Mouse (Mus musculus): ENCODE measurements around the gene Mxra8. TPM values are rescaled to one million over a fixed set of nuclear protein-coding genes. Genes with fewer than 3 reads are reported as not detected.

Mxra8 gene
- polyA plus RNA-seq, 1 experiment from 2014 or later = 330 TPM

DNA sequence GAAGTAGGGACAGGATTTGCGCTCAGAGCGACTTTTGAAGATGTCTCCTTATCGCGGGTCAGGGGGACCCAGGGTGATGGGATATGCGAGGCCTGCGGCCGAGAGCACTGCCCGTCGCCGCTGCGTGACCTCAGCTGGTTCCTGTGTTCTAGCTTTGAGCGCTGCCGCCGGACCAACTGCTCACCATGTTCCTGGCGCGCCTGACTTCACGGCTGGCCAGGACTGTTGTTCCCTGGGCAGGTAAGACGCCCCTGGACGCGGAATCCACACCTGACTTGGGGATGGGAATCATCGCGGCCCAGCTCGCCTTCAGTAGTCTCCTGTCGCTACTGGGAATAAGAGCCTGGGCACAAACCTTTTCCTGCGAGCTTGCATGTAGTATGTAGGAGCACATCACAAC is 7.6 kb upstream of the Mxra8 start:
- ATAC-seq (peak; percentile 7; the same call in 1 of the 2 replicates), DNase-seq (ENCODE audit: low spot score) (no peak)
- under 1% methylated on average over 25 of the region's 25 CpGs for WGBS
- Histone ChIP-seq H3K27ac (ENCODE audit: low read length) (peak overlapping the region; percentile 71), H3K36me3 (ENCODE audit: insufficient read depth, low read length) (no peaks in the 10 kb centered on the region), H3K4me3 (ENCODE audit: low read depth, low read length) (peak overlapping the region; percentile 76), H3K9ac (replicated peaks; ENCODE audit: low read depth) (peak overlapping the region; percentile 78), H3K4me2 (replicated peaks; ENCODE audit: low read depth, low read length) (peak overlapping the region; percentile 98), H3K9me3 (ENCODE audit: low read length) (no peaks in the 10 kb centered on the region), H3K4me1 (ENCODE audit: insufficient read depth, low read depth, low read length) (peaks cover 6% of the 10 kb centered on the region; the same call in 1 of the 2 replicates), H3K27me3 (replicated peaks; ENCODE audit: insufficient read depth, low read length) (no peaks in the 10 kb centered on the region)
- TF ChIP-seq EP300 (IDR thresholded peaks at IDR 0.05) = no peak
- TF ChIP-seq CTCF (IDR thresholded peaks at IDR 0.05) = no peak

GRCm38 (mm10) chr4:155832321-155832720 is 7.2 kb upstream of the Mxra8 start:
- Histone ChIP-seq H3K4me2 (replicated peaks; ENCODE audit: low read depth, low read length) (peak overlapping the region; percentile 98), H3K27me3 (replicated peaks; ENCODE audit: insufficient read depth, low read length) (no peaks in the 10 kb centered on the region), H3K27ac (ENCODE audit: low read length) (peak overlapping the region; percentile 71; the same call in 1 of the 2 replicates), H3K9ac (replicated peaks; ENCODE audit: low read depth) (peak overlapping the region; percentile 78), H3K36me3 (ENCODE audit: insufficient read depth, low read length) (no peaks in the 10 kb centered on the region), H3K4me1 (ENCODE audit: insufficient read depth, low read depth, low read length) (peaks cover 6% of the 10 kb centered on the region; the same call in 1 of the 2 replicates), H3K4me3 (ENCODE audit: low read depth, low read length) (peak overlapping the region; percentile 76), H3K9me3 (ENCODE audit: low read length) (no peaks in the 10 kb centered on the region)
- no peak for DNase-seq (ENCODE audit: low spot score)
- ATAC-seq = no peak
- 48% methylated on average over 10 of the region's 10 CpGs for WGBS
- TF ChIP-seq CTCF (IDR thresholded peaks at IDR 0.05) (no peak), EP300 (IDR thresholded peaks at IDR 0.05) (no peak)

- TF ChIP-seq EP300 (IDR thresholded peaks at IDR 0.05) (no peak), CTCF (IDR thresholded peaks at IDR 0.05) (no peak)
- no peaks in the 10 kb centered on the region for H3K36me3 ChIP-seq (ENCODE audit: insufficient read depth, low read length)
- no peak overlapping the region for H3K4me2 ChIP-seq (replicated peaks; ENCODE audit: low read depth, low read length)
- ATAC-seq (no peak), DNase-seq (ENCODE audit: low spot score) (no peak)
- peak overlapping the region; percentile 51; the same call in 1 of the 2 replicates for H3K27ac ChIP-seq (ENCODE audit: low read length)
- H3K9ac ChIP-seq (replicated peaks; ENCODE audit: low read depth) = no peak overlapping the region
- no peak overlapping the region for H3K4me3 ChIP-seq (ENCODE audit: low read depth, low read length)
- peaks cover 6% of the 10 kb centered on the region; the same call in 1 of the 2 replicates for H3K4me1 ChIP-seq (ENCODE audit: insufficient read depth, low read depth, low read length)
- no peaks in the 10 kb centered on the region for H3K9me3 ChIP-seq (ENCODE audit: low read length)
- WGBS = 87% methylated on average over 4 of the region's 4 CpGs
- H3K27me3 ChIP-seq (replicated peaks; ENCODE audit: insufficient read depth, low read length) = no peaks in the 10 kb centered on the region
Measured at GRCm38 (mm10) chr4:155833234-155833633, 6.2 kb upstream of the Mxra8 start.

DNA sequence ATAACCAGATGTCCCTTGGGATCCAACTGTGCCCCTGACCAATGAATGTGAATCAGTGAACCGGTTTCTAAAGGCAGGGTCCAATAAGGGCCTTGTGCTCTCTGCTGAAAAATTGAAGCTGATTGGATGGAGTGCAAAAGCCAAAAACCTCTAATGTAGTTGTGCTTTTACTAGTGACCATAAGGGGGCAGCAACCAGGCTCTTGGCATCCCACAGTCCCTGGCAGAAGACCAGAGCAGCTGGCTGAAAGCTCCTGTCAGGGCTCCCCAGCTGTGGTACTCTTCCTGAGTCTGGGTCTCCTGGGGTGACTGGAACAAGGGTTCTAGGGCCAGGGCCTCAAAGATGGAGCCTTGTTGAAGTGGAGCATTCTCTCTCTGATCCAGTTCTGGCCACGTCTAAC is 5.6 kb upstream of the Mxra8 start:
- no peak overlapping the region for H3K4me3 ChIP-seq (ENCODE audit: low read depth, low read length)
- H3K27ac ChIP-seq (ENCODE audit: low read length) = peak overlapping the region; percentile 51
- H3K9ac ChIP-seq (replicated peaks; ENCODE audit: low read depth) = no peak overlapping the region
- H3K4me1 ChIP-seq (ENCODE audit: insufficient read depth, low read depth, low read length) = peaks cover 6% of the 10 kb centered on the region; the same call in 1 of the 2 replicates
- no peaks in the 10 kb centered on the region for H3K27me3 ChIP-seq (replicated peaks; ENCODE audit: insufficient read depth, low read length)
- H3K9me3 ChIP-seq (ENCODE audit: low read length) = no peaks in the 10 kb centered on the region
- DNase-seq (ENCODE audit: low spot score) (peak; percentile 93), ATAC-seq (peak; percentile 20)
- H3K36me3 ChIP-seq (ENCODE audit: insufficient read depth, low read length) = no peaks in the 10 kb centered on the region
- TF ChIP-seq EP300 (IDR thresholded peaks at IDR 0.05) (no peak), CTCF (IDR thresholded peaks at IDR 0.05) (peak; percentile 78)
- no peak overlapping the region for H3K4me2 ChIP-seq (replicated peaks; ENCODE audit: low read depth, low read length)
- WGBS = 18% methylated on average over 2 of the region's 2 CpGs

- Histone ChIP-seq H3K27me3 (replicated peaks; ENCODE audit: insufficient read depth, low read length) (no peaks in the 10 kb centered on the region), H3K4me1 (ENCODE audit: insufficient read depth, low read depth, low read length) (peaks cover 6% of the 10 kb centered on the region; the same call in 1 of the 2 replicates), H3K27ac (ENCODE audit: low read length) (peak overlapping the region; percentile 92), H3K9me3 (ENCODE audit: low read length) (no peaks in the 10 kb centered on the region), H3K4me2 (replicated peaks; ENCODE audit: low read depth, low read length) (no peak overlapping the region), H3K9ac (replicated peaks; ENCODE audit: low read depth) (no peak overlapping the region), H3K4me3 (ENCODE audit: low read depth, low read length) (no peak overlapping the region), H3K36me3 (ENCODE audit: insufficient read depth, low read length) (no peaks in the 10 kb centered on the region)
- DNase-seq (ENCODE audit: low spot score) = peak; percentile 64
- no peak for ATAC-seq
- no peak for TF ChIP-seq CTCF (IDR thresholded peaks at IDR 0.05)
- no peak for TF ChIP-seq EP300 (IDR thresholded peaks at IDR 0.05)
- WGBS = 42% methylated on average over 11 of the region's 11 CpGs
Measured at GRCm38 (mm10) chr4:155837404-155838010, 2.0 kb upstream of the Mxra8 start.

- no peaks in the 10 kb centered on the region for H3K36me3 ChIP-seq (ENCODE audit: insufficient read depth, low read length)
- H3K9me3 ChIP-seq (ENCODE audit: low read length) = no peaks in the 10 kb centered on the region
- H3K4me3 ChIP-seq (ENCODE audit: low read depth, low read length) = no peak overlapping the region
- no peak overlapping the region for H3K9ac ChIP-seq (replicated peaks; ENCODE audit: low read depth)
- peak overlapping the region; percentile 20; the same call in 1 of the 2 replicates for H3K4me2 ChIP-seq (replicated peaks; ENCODE audit: low read depth, low read length)
- WGBS = 42% methylated on average over 8 of the region's 8 CpGs
- peak; percentile 27 for ATAC-seq
- H3K27ac ChIP-seq (ENCODE audit: low read length) = peak overlapping the region; percentile 92
- H3K27me3 ChIP-seq (replicated peaks; ENCODE audit: insufficient read depth, low read length) = no peaks in the 10 kb centered on the region
- DNase-seq (ENCODE audit: low spot score) = peak; percentile 93
- H3K4me1 ChIP-seq (ENCODE audit: insufficient read depth, low read depth, low read length) = peaks cover 5% of the 10 kb centered on the region; the same call in 1 of the 2 replicates
- TF ChIP-seq CTCF (IDR thresholded peaks at IDR 0.05) = no peak
- TF ChIP-seq EP300 (IDR thresholded peaks at IDR 0.05) = no peak
Measured at GRCm38 (mm10) chr4:155838187-155839153, 1.0 kb upstream of the Mxra8 start.

Data from lung, postnatal 0 days (tissue).